Mouse (Mus musculus) brain, embryonic 14.5 days (tissue): ENCODE results near the gene Rgl1.
A peak's percentile ranks its signal among the peaks of the same experiment; 100 is the strongest.

Experiments
- CTCF ChIP-seq: fragments of 200-500 bp; IDR thresholded peaks from 2 replicates; pipeline ENCODE4 v1.5.1; 2012; ENCODE audit warnings: inconsistent platforms, mild to moderate bottlenecking, moderate library complexity, borderline replicate concordance; ENCODE audit not compliant: insufficient read depth, insufficient read length; ENCODE audit errors: extremely low read depth
- POLR2A ChIP-seq: fragments of 200-500 bp; IDR thresholded peaks from 2 replicates; pipeline ENCODE4 v1.6.1; 2012; ENCODE audit warnings: mild to moderate bottlenecking, inconsistent platforms, borderline replicate concordance; ENCODE audit not compliant: poor library complexity, insufficient read depth, insufficient read length, severe bottlenecking; ENCODE audit errors: extremely low read depth

DNA sequence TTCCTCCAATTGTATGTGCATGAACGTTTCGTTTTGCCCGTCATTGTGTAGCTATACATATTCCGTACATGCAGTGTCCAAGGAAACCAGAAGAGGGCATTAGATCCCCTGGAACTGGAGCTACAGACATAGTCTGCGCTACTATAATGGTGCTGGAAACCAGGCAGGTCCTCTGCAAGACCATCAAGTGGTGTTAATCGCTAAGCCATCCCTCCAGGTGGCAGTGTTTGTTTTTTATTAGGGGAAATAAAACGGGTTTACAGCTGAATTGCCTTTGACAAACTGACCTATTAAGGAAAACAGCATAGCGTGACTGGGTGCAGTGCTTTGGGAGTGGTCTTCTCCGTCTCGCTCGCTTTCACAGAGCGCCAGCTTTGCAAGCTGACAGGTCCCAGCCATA lies 24.1 kb upstream of the Rgl1 start:
- TF ChIP-seq POLR2A (no peak), CTCF (peak; percentile 56; the same call in 1 of the 2 replicates)
